Mouse (Mus musculus): ENCODE data around the gene Ndufaf8. TPM values are rescaled to one million over a fixed set of nuclear protein-coding genes. Genes with fewer than 3 reads are reported as not detected.

Gene Ndufaf8
- polyA plus RNA-seq, 1 experiment from 2014 or later = 130 TPM

GRCm38 (mm10) chr11:120067834-120068233 lies 30.9 kb upstream of the Ndufaf8 start:
- Histone ChIP-seq H3K36me3 (ENCODE audit: insufficient read depth, low read length) (peaks cover 35% of the 10 kb centered on the region), H3K27ac (no peak overlapping the region), H3K27me3 (ENCODE audit: insufficient read depth, low read length) (no peaks in the 10 kb centered on the region), H3K9me3 (replicated peaks; ENCODE audit: low read length) (no peaks in the 10 kb centered on the region), H3K4me2 (ENCODE audit: low read length) (no peak overlapping the region), H3K9ac (ENCODE audit: low read depth, low read length) (no peak overlapping the region), H3K4me1 (replicated peaks; ENCODE audit: insufficient read depth, low read length) (no peaks in the 10 kb centered on the region), H3K4me3 (replicated peaks; ENCODE audit: low read depth, low read length) (no peak overlapping the region)
- DNase-seq (ENCODE audit: low spot score) = no peak
- 0 out of 2 replicates have a peak, but pooled peaks have one; percentile 4 for ATAC-seq (replicated peaks; ENCODE audit: low FRiP score, low read depth)
- 61% methylated on average over 17 of the region's 17 CpGs for WGBS
- peak; percentile 55 for TF ChIP-seq CTCF (IDR thresholded peaks at IDR 0.05; ENCODE audit: low read depth)

- TF ChIP-seq CTCF (IDR thresholded peaks at IDR 0.05; ENCODE audit: low read depth) = no peak
- peaks cover 35% of the 10 kb centered on the region for H3K36me3 ChIP-seq (ENCODE audit: insufficient read depth, low read length)
- H3K27me3 ChIP-seq (ENCODE audit: insufficient read depth, low read length) = no peaks in the 10 kb centered on the region
- H3K4me1 ChIP-seq (replicated peaks; ENCODE audit: insufficient read depth, low read length) = no peaks in the 10 kb centered on the region
- no peak overlapping the region for H3K4me2 ChIP-seq (ENCODE audit: low read length)
- 42% methylated on average over 11 of the region's 11 CpGs for WGBS
- no peak for DNase-seq (ENCODE audit: low spot score)
- H3K27ac ChIP-seq = no peak overlapping the region
- H3K4me3 ChIP-seq (replicated peaks; ENCODE audit: low read depth, low read length) = no peak overlapping the region
- H3K9me3 ChIP-seq (replicated peaks; ENCODE audit: low read length) = no peaks in the 10 kb centered on the region
- H3K9ac ChIP-seq (ENCODE audit: low read depth, low read length) = no peak overlapping the region
- no peak for ATAC-seq (replicated peaks; ENCODE audit: low FRiP score, low read depth)
These were observed 29.5 kb upstream of the Ndufaf8 start for GRCm38 (mm10) chr11:120069261-120069660.

GRCm38 (mm10) chr11:120070286-120070930 lies 28.3 kb upstream of the Ndufaf8 start:
- WGBS = 91% methylated on average over 27 of the region's 27 CpGs
- ATAC-seq (replicated peaks; ENCODE audit: low FRiP score, low read depth) = no peak
- DNase-seq (ENCODE audit: low spot score) = no peak
- no peak overlapping the region for H3K4me2 ChIP-seq (ENCODE audit: low read length)
- TF ChIP-seq CTCF (IDR thresholded peaks at IDR 0.05; ENCODE audit: low read depth) = no peak
- no peak overlapping the region for H3K4me3 ChIP-seq (replicated peaks; ENCODE audit: low read depth, low read length)
- no peak overlapping the region for H3K27ac ChIP-seq
- H3K9me3 ChIP-seq (replicated peaks; ENCODE audit: low read length) = no peaks in the 10 kb centered on the region
- peaks cover 40% of the 10 kb centered on the region for H3K36me3 ChIP-seq (ENCODE audit: insufficient read depth, low read length)
- no peaks in the 10 kb centered on the region for H3K4me1 ChIP-seq (replicated peaks; ENCODE audit: insufficient read depth, low read length)
- H3K27me3 ChIP-seq (ENCODE audit: insufficient read depth, low read length) = no peaks in the 10 kb centered on the region
- no peak overlapping the region for H3K9ac ChIP-seq (ENCODE audit: low read depth, low read length)

GRCm38 (mm10) chr11:120071065-120071464 lies 27.7 kb upstream of the Ndufaf8 start:
- Histone ChIP-seq H3K36me3 (ENCODE audit: insufficient read depth, low read length) (peaks cover 40% of the 10 kb centered on the region), H3K9ac (ENCODE audit: low read depth, low read length) (no peak overlapping the region), H3K4me2 (ENCODE audit: low read length) (no peak overlapping the region), H3K4me1 (replicated peaks; ENCODE audit: insufficient read depth, low read length) (no peaks in the 10 kb centered on the region), H3K9me3 (replicated peaks; ENCODE audit: low read length) (no peaks in the 10 kb centered on the region), H3K27me3 (ENCODE audit: insufficient read depth, low read length) (no peaks in the 10 kb centered on the region), H3K4me3 (replicated peaks; ENCODE audit: low read depth, low read length) (no peak overlapping the region), H3K27ac (no peak overlapping the region)
- TF ChIP-seq CTCF (IDR thresholded peaks at IDR 0.05; ENCODE audit: low read depth) = no peak
- ATAC-seq (replicated peaks; ENCODE audit: low FRiP score, low read depth) (no peak), DNase-seq (ENCODE audit: low spot score) (no peak)
- 55% methylated on average over 12 of the region's 12 CpGs for WGBS

- no peak for TF ChIP-seq CTCF (IDR thresholded peaks at IDR 0.05; ENCODE audit: low read depth)
- H3K36me3 ChIP-seq (ENCODE audit: insufficient read depth, low read length) = peaks cover 41% of the 10 kb centered on the region
These were observed 26.9 kb upstream of the Ndufaf8 start for GRCm38 (mm10) chr11:120071731-120072320.

GRCm38 (mm10) chr11:120072986-120073647 lies 25.6 kb upstream of the Ndufaf8 start:
- no peak overlapping the region for H3K4me3 ChIP-seq (replicated peaks; ENCODE audit: low read depth, low read length)
- H3K36me3 ChIP-seq (ENCODE audit: insufficient read depth, low read length) = peaks cover 39% of the 10 kb centered on the region
- peak; percentile 64 for TF ChIP-seq CTCF (IDR thresholded peaks at IDR 0.05; ENCODE audit: low read depth)
- WGBS = 80% methylated on average over 9 of the region's 9 CpGs
- ATAC-seq (replicated peaks; ENCODE audit: low FRiP score, low read depth) (no peak), DNase-seq (ENCODE audit: low spot score) (no peak)
- no peak overlapping the region for H3K4me2 ChIP-seq (ENCODE audit: low read length)
- no peak overlapping the region for H3K9ac ChIP-seq (ENCODE audit: low read depth, low read length)
- no peaks in the 10 kb centered on the region for H3K9me3 ChIP-seq (replicated peaks; ENCODE audit: low read length)
- H3K27me3 ChIP-seq (ENCODE audit: insufficient read depth, low read length) = no peaks in the 10 kb centered on the region
- H3K27ac ChIP-seq = no peak overlapping the region
- H3K4me1 ChIP-seq (replicated peaks; ENCODE audit: insufficient read depth, low read length) = no peaks in the 10 kb centered on the region

More at GRCm38 (mm10) chr11:120071731-120072320, 26.9 kb upstream of the Ndufaf8 start:
- H3K27me3 ChIP-seq (ENCODE audit: insufficient read depth, low read length) = no peaks in the 10 kb centered on the region
- no peak overlapping the region for H3K4me3 ChIP-seq (replicated peaks; ENCODE audit: low read depth, low read length)
- no peaks in the 10 kb centered on the region for H3K4me1 ChIP-seq (replicated peaks; ENCODE audit: insufficient read depth, low read length)
- no peak overlapping the region for H3K4me2 ChIP-seq (ENCODE audit: low read length)
- H3K9ac ChIP-seq (ENCODE audit: low read depth, low read length) = no peak overlapping the region
- H3K9me3 ChIP-seq (replicated peaks; ENCODE audit: low read length) = no peaks in the 10 kb centered on the region
- WGBS = 81% methylated on average over 7 of the region's 7 CpGs
- DNase-seq (ENCODE audit: low spot score) (no peak), ATAC-seq (replicated peaks; ENCODE audit: low FRiP score, low read depth) (no peak)
- no peak overlapping the region for H3K27ac ChIP-seq
